In genomic region chr2:120013831-120014486, GRCm38 (mm10) we compare ENCODE assay signal across 16 mouse cellular contexts.
"Had no signal": no experiment of that assay in that cellular context is flagged by ENCODE, and none has a peak within 500 bp of the region (broad histone marks: within the 10 kb centered on the region; RNA-seq: fewer than 3 reads in every experiment).

No protein-coding gene starts in this region.

- DNase-seq: retina, postnatal 1 day; right cerebral cortex, adult 18-20 months; right cerebral cortex, postnatal 14 days; right cerebral cortex, postnatal 25 days; right cerebral cortex, postnatal 4 days; spleen, adult 18-20 months; thymus, adult 18-20 months; thymus, adult 2 months; thymus, postnatal 14 days; thymus, postnatal 25 days; thymus, postnatal 36 days; thymus, postnatal 4 days had no signal

- H3K27me3 ChIP-seq: neural tube, embryonic 13.5 days; neural tube, embryonic 15.5 days; stomach, embryonic 15.5 days had no signal

- H3K4me3 ChIP-seq: neural tube, embryonic 13.5 days; neural tube, embryonic 15.5 days; stomach, embryonic 15.5 days had no signal

- H3K9ac ChIP-seq: neural tube, embryonic 13.5 days; neural tube, embryonic 15.5 days; stomach, embryonic 15.5 days had no signal

- H3K4me1 ChIP-seq: neural tube, embryonic 13.5 days; neural tube, embryonic 15.5 days; stomach, embryonic 15.5 days had no signal

- H3K9me3 ChIP-seq: neural tube, embryonic 13.5 days; neural tube, embryonic 15.5 days; stomach, embryonic 15.5 days had no signal

- H3K27ac ChIP-seq: neural tube, embryonic 13.5 days; neural tube, embryonic 15.5 days; stomach, embryonic 15.5 days; stomach, postnatal 0 days had no signal
